Mouse (Mus musculus) heart, postnatal 4 days (tissue): ENCODE results near the gene Cts8. TPM values are rescaled to one million over a fixed set of nuclear protein-coding genes. Genes with fewer than 3 reads are reported as not detected.

ENCODE experiments used
- DNase-seq: peaks from one replicate; pipeline ENCODE4 v3.0.0; 2021
- total RNA-seq, 2 experiments: library from RNA; stranded (reverse); gene quantifications; 2 replicates each; pipeline ENCODE4 v1.2.3; 2021

Gene Cts8
- not detected for total RNA-seq

- no peak for DNase-seq
These were observed at the start of gene Cts8 for GRCm38 (mm10) chr13:61255258-61255657. Gene Cts8 (minus strand): TSS chr13:61255358.

- DNase-seq: no peak
These were observed 33.6 kb upstream of the Cts8 start, which contains the start of gene Gm49398 for GRCm38 (mm10) chr13:61288739-61289138. Gene Gm49398 (minus strand): TSS chr13:61288839.

GRCm38 (mm10) chr13:61241076-61241947 is 13.8 kb downstream of the Cts8 start:
- DNase-seq: peak; percentile 70

GRCm38 (mm10) chr13:61203310-61203709 is 51.8 kb downstream of the Cts8 start, which contains the start of gene Cts6:
Gene Cts6 (minus strand): TSS chr13:61203410.
- no peak for DNase-seq

Other genes with a start within 250 kb of the Cts8 start
- gene Ctsj, start 249.4 kb downstream of the Cts8 start, total RNA-seq: not detected
- not detected for gene Ctsq, start 214.7 kb downstream of the Cts8 start, total RNA-seq
- not detected for gene Ctsr, start 91.1 kb downstream of the Cts8 start, total RNA-seq
- not detected for gene Cts6, start 51.9 kb downstream of the Cts8 start, total RNA-seq
- gene Gm49398, start 33.5 kb upstream of the Cts8 start, total RNA-seq: not detected
- not detected for gene Cts7, start 102.8 kb upstream of the Cts8 start, total RNA-seq